Mouse (Mus musculus) thymus, postnatal 4 days (tissue): ENCODE measurements around the gene Bod1.

Experiments used
- DNase-seq: peaks from one replicate; pipeline ENCODE4 v3.0.0; 2021

The Bod1 gene

GRCm38 (mm10) chr11:31664186-31664585 is 7.5 kb downstream of the Bod1 start:
- DNase-seq: peak; percentile 33

DNA sequence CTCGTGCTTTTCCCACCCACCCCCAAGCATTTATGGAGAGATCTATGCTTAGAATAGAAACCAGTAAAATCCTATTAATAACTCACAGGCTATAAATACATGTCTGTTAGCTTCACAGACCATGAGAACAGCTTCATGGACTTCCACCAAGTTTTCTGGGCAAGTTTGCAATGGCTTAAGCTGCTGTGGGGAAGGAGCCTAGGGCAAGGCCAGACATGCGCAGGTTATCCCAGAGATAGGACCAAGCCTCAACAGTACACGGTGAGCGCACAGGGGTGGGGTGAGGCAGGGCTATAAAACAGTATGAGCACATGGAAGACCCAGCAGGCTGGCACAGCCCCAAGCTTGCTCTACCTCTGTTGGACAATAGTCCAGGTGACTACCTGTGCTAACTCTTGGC is 8.2 kb downstream of the Bod1 start:
- DNase-seq: no peak

GRCm38 (mm10) chr11:31662872-31663446 is 8.7 kb downstream of the Bod1 start:
- DNase-seq: no peak

- DNase-seq: no peak
These were observed 9.5 kb downstream of the Bod1 start for GRCm38 (mm10) chr11:31662214-31662613.

GRCm38 (mm10) chr11:31657806-31658175 is 13.9 kb downstream of the Bod1 start:
- no peak for DNase-seq

DNA sequence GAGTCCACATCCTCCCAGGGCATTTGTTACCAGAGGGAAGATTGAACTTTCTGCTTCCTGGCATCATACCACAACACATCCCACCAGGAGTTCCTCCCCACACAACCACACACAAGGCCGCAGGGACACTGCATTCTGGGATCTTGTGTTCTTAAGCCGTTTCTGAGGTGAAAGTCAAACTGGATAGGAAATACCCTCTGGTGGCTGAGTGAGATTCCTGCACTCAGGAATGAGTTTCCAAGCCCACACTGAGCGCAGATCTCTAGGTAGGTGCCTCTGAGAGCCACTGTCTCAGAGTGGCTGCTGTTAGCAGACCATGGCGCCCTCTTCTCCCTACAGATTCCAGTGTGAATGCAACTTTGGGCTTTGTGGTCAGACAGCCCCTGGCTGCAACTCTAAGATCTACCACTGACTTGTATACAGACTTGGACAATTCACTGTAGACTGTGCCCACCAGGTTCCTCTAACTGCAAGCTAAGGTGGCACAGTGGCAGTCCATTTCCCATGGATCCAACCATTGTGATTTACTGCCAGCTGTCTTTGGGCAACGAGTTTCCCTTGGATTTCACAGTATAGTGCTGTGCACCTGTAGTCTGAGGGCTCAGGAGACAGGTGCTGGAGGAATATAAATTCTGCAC is 14.4 kb downstream of the Bod1 start:
- no peak for DNase-seq

DNA sequence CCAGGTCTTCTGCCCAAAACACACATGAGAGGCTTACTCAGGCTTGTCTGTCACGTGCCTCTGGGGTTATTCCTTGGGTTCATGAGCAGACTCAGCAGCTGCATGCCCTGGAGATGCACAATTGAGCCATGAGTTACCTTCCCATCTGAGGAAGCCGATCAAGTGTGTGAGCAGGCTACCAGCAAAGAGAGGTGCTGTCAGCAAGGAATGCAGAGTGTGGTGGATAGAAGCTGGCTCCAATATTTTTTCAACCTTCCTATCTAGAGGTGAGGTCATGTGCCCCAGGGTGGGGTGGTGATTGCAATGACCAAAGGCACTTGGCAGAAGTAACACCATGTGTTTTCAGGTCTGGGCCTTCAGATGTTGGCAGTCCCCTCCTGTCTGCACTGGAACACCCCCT is 22.2 kb downstream of the Bod1 start:
- DNase-seq: no peak

DNA sequence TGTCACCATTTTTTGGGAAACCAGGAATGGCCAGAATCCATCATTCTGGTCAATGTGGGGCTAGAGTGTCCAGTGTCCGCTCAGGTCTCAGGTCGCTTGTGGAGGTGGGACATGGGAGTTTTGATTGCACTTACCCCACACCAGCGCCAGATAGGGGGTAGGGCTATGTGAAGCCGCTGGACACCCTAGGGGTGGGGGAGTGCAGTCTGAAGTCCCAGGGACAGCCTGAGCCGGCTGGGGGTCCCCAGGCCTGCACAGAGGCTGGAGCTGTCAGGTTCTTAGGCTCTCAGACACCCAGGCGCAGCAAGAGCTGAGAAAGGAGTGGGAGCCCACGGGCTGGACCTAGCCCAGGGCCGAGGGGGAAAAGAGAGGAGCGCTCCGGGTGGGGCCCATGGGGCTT is 24.4 kb downstream of the Bod1 start:
- DNase-seq: no peak

GRCm38 (mm10) chr11:31646571-31646970 is 25.1 kb downstream of the Bod1 start:
- DNase-seq: no peak

DNA sequence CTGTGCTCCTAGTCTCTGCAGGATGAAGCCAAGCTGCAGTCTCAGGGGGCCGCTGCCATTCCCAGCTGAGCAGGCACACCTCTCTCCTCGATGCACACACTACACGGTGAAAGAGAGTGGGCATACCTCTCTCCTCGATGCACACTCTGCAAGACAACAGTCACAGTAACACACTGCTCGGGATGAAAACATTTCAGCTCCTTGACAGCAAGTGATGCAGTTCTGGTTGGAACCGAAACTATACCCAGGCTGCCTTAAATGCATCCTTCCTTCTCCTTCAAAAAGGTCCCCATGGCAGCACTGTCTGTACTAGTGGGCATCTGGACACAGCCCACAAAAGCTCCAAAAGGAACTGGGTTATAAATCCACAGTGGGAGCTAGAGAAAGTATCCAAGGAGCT is 28.6 kb downstream of the Bod1 start:
- no peak for DNase-seq

DNA sequence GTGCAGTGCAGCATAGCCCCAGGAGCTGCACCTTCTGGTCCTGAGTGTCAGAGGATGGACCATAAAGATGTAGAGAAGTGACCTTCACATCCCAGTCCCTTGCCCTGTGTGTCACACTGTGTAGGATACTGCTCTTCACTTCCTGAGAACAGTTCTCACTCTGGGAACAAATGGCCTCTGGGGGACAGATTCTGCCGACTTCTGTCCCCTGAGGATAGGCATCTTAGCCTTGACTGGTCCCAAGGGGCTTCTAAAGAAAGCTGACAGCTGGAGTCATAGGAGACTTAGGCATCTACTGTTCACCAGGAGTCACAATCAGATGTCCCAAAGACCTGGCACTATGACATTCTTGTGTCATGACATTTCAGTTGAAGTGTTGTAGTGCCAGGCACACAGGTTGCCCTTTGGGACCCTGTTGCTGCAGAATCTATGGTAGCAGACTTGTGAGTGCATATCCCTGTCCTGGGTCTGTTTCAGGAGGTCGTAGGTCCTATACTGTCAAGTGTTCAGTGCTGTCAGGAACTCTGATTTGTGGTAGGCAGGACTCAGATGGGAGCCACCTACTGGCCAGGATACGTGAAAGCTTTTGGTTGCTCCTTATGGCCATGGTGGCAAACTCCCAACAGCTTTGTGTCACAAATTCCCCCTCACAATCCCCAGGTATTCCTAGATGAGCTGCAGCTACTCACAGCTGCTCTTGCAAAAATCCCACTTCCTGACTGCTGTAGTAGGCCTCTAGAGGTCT is 30.4 kb downstream of the Bod1 start:
- DNase-seq: no peak

GRCm38 (mm10) chr11:31640187-31640586 is 31.5 kb downstream of the Bod1 start:
- no peak for DNase-seq

- DNase-seq: peak; percentile 84
These were observed 33.8 kb downstream of the Bod1 start for GRCm38 (mm10) chr11:31637788-31638373.

DNA sequence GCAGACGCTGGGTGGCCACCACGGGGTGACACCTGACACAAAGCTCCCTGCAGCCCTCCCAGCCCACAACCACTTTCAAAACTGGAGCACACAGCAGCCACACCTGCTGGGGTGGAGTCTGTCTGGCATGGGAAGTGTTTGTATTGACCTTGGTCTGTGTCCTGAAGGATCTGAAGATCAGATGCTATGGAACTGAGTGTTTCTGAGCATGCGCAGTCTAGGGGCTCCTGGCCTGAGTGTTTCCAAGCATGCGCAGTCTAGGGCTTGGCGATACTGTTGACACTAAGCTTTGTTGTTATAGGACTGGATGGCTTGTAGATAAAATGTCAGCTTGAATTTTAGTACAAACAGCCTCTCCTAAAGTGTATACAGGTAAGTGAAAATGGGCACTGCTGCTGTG is 43.0 kb downstream of the Bod1 start:
- DNase-seq: no peak

GRCm38 (mm10) chr11:31620796-31621195 is 50.9 kb downstream of the Bod1 start:
- no peak for DNase-seq

- no peak for DNase-seq
These were observed 53.9 kb downstream of the Bod1 start for GRCm38 (mm10) chr11:31617797-31618196.

- peak; percentile 15 for DNase-seq
These were observed 54.4 kb downstream of the Bod1 start for GRCm38 (mm10) chr11:31617236-31617635.

- DNase-seq: no peak
These were observed 55.0 kb downstream of the Bod1 start for GRCm38 (mm10) chr11:31616722-31617121.
